18 mouse cellular contexts compared by ENCODE assay signal in the genomic region with DNA sequence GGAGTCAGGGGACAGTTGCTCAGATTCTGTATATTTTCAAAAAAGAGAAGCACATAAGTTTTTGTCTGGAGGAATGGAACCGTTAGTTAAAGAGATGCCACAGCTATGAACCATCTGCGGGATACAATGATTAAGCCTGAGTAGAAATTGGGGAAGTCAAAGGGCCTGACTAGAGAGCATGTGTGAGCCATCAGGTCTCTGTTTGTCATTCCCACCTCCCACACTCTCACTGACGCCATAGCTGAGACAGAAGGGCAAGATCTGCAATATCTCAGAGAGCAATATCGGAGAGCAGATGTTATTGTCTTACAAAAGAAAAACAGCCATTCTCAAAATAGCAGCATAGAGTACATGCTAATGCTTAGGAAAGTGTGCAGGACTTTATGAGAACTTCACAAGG.
DNase-seq lines count a peak whose midpoint lies in the region; ATAC-seq and TF ChIP-seq lines count a peak whose summit lies in the region.
"Had no signal": no experiment of that assay in that cellular context is flagged by ENCODE, and none has a peak within 500 bp of the region (broad histone marks: within the 10 kb centered on the region; RNA-seq: fewer than 3 reads in every experiment).

No protein-coding gene starts in this region.

- DNase-seq in CH12.LX (ENCODE audit: extremely low read depth) = peak; percentile 22
- peak; percentile 34 to 38 for DNase-seq in layer of hippocampus, postnatal 36 days
- DNase-seq in lung, postnatal 25 days (ENCODE audit: low spot score) = peak; percentile 40
- no peak for DNase-seq in heart, adult 9 months (ENCODE audit: low spot score in 2 of 2)
- no peak for DNase-seq in forebrain, postnatal 0 days
- DNase-seq in adrenal gland, postnatal 14 days = no peak
- DNase-seq: cerebellum, adult 9-11 months; gastrocnemius, postnatal 25 days; heart, postnatal 36 days; liver; liver, postnatal 0 days had no signal

- no peak for TF ChIP-seq EP300 in CH12.LX (IDR thresholded peaks at IDR 0.05; ENCODE audit: low read length)

- H3K27ac ChIP-seq in CH12.LX (ENCODE audit: insufficient read depth, low read depth) = no peak overlapping the region
- H3K27ac ChIP-seq in intestine, embryonic 15.5 days = no peak overlapping the region
- no peak overlapping the region for H3K27ac ChIP-seq in forebrain, postnatal 0 days (ENCODE audit: low read depth, low read length)
- H3K27ac ChIP-seq: embryonic facial prominence, embryonic 15.5 days; hindbrain, embryonic 15.5 days; midbrain, embryonic 12.5 days; neural tube, embryonic 15.5 days had no signal

- TF ChIP-seq POLR2A in CH12.LX (IDR thresholded peaks at IDR 0.05; ENCODE audit: low read depth, low read length) = no peak

- H3K4me2 ChIP-seq in CH12.LX (ENCODE audit: insufficient read depth, low read depth, poor library complexity, severe bottlenecking) = no peak overlapping the region
- no peak overlapping the region for H3K4me2 ChIP-seq in intestine, embryonic 15.5 days (replicated peaks)
- no peak overlapping the region for H3K4me2 ChIP-seq in forebrain, postnatal 0 days (ENCODE audit: low read depth)
- H3K4me2 ChIP-seq: embryonic facial prominence, embryonic 15.5 days; heart, embryonic 12.5 days; hindbrain, embryonic 15.5 days; midbrain, embryonic 12.5 days; neural tube, embryonic 15.5 days had no signal

- TF ChIP-seq CTCF in CH12.LX (conservative IDR thresholded peaks at IDR 0.05 in 1 of 2, IDR thresholded peaks at IDR 0.05 in 1 of 2; ENCODE audit: low read depth in 2 of 2, low read length in 2 of 2) = no peak
- no peak for TF ChIP-seq CTCF in forebrain, postnatal 0 days (IDR thresholded peaks at IDR 0.05; ENCODE audit: low read depth)

- no peak overlapping the region for H3K9ac ChIP-seq in CH12.LX (ENCODE audit: insufficient read depth, low read depth)
- H3K9ac ChIP-seq in intestine, embryonic 15.5 days = no peak overlapping the region
- no peak overlapping the region for H3K9ac ChIP-seq in forebrain, postnatal 0 days
- H3K9ac ChIP-seq: embryonic facial prominence, embryonic 15.5 days; heart, embryonic 12.5 days; hindbrain, embryonic 15.5 days; liver, postnatal 0 days; midbrain, embryonic 12.5 days; neural tube, embryonic 15.5 days had no signal

- no peaks in the 10 kb centered on the region for H3K9me3 ChIP-seq in CH12.LX (replicated peaks; ENCODE audit: low read length)
- no peaks in the 10 kb centered on the region for H3K9me3 ChIP-seq in intestine, embryonic 15.5 days
- H3K9me3 ChIP-seq in forebrain, postnatal 0 days (ENCODE audit: low read length) = no peaks in the 10 kb centered on the region
- H3K9me3 ChIP-seq: embryonic facial prominence, embryonic 15.5 days; G1E; heart, embryonic 12.5 days; hindbrain, embryonic 15.5 days; midbrain, embryonic 12.5 days; neural tube, embryonic 15.5 days had no signal

- peak; percentile 36 for ATAC-seq in intestine, embryonic 15.5 days
- no peak for ATAC-seq in forebrain, postnatal 0 days
- ATAC-seq: liver, postnatal 0 days had no signal

- WGBS in intestine, embryonic 15.5 days = 43% methylated on average over 4 of the region's 4 CpGs
- WGBS in forebrain, postnatal 0 days = 78% methylated on average over 4 of the region's 4 CpGs

- H3K4me3 ChIP-seq in CH12.LX (replicated peaks in 1 of 3; ENCODE audit: low read depth in 2 of 3, low read length in 2 of 3, poor library complexity in 1 of 3) = no peak overlapping the region
- no peak overlapping the region for H3K4me3 ChIP-seq in intestine, embryonic 15.5 days (replicated peaks)
- no peak overlapping the region for H3K4me3 ChIP-seq in forebrain, postnatal 0 days (ENCODE audit: low read depth, low read length)
- H3K4me3 ChIP-seq: embryonic facial prominence, embryonic 15.5 days; heart, embryonic 12.5 days; hindbrain, embryonic 15.5 days; midbrain, embryonic 12.5 days; neural tube, embryonic 15.5 days had no signal

- H3K4me1 ChIP-seq in CH12.LX (ENCODE audit: control insufficient read depth in 1 of 2, insufficient read depth in 2 of 2) = peaks cover 0 to 52% of the 10 kb centered on the region in 2 experiments; a peak in 2 of 4 replicates
- no peaks in the 10 kb centered on the region for H3K4me1 ChIP-seq in intestine, embryonic 15.5 days (replicated peaks)
- no peaks in the 10 kb centered on the region for H3K4me1 ChIP-seq in forebrain, postnatal 0 days (ENCODE audit: insufficient read depth)
- H3K4me1 ChIP-seq: embryonic facial prominence, embryonic 15.5 days; heart, embryonic 12.5 days; hindbrain, embryonic 15.5 days; midbrain, embryonic 12.5 days; neural tube, embryonic 15.5 days had no signal

- in situ Hi-C loops in CH12.LX (cut with MboI; ENCODE audit: low pct_ligation_motif_present, low pct_unique_long_range_greater_than_20kb, low sequenced_read_pairs) = no loop called here

- no peaks in the 10 kb centered on the region for H3K79me2 ChIP-seq in CH12.LX (replicated peaks; ENCODE audit: control insufficient read depth, extremely low read depth, insufficient read depth, poor library complexity, severe bottlenecking)

- dilution Hi-C loops in CH12.LX (cut with MboI; ENCODE audit: extremely low pct_ligation_motif_present, extremely low pct_unique_long_range_greater_than_20kb, low sequenced_read_pairs) = no loop called here

- TF ChIP-seq RAD21 in CH12.LX (IDR thresholded peaks at IDR 0.05; ENCODE audit: low read depth, low read length) = no peak

- no peaks in the 10 kb centered on the region for H3K27me3 ChIP-seq in CH12.LX (replicated peaks)
- H3K27me3 ChIP-seq in intestine, embryonic 15.5 days (replicated peaks) = no peaks in the 10 kb centered on the region
- H3K27me3 ChIP-seq in forebrain, postnatal 0 days (ENCODE audit: insufficient read depth, low read length) = no peaks in the 10 kb centered on the region
- H3K27me3 ChIP-seq: embryonic facial prominence, embryonic 15.5 days; heart, embryonic 12.5 days; hindbrain, embryonic 15.5 days; midbrain, embryonic 12.5 days; neural tube, embryonic 15.5 days had no signal

- no peaks in the 10 kb centered on the region for H3K36me3 ChIP-seq in CH12.LX (replicated peaks in 1 of 2; ENCODE audit: control insufficient read depth in 1 of 2, insufficient read depth in 1 of 2, low read length in 1 of 2)
- H3K36me3 ChIP-seq in intestine, embryonic 15.5 days = no peaks in the 10 kb centered on the region
- H3K36me3 ChIP-seq in forebrain, postnatal 0 days (ENCODE audit: insufficient read depth) = no peaks in the 10 kb centered on the region
- H3K36me3 ChIP-seq: embryonic facial prominence, embryonic 15.5 days; G1E; heart, embryonic 12.5 days; hindbrain, embryonic 15.5 days; midbrain, embryonic 12.5 days; neural tube, embryonic 15.5 days had no signal

TF ChIP-seq in CH12.LX, 34 proteins besides CTCF, POLR2A, EP300 and RAD21:
- no peak for TF ChIP-seq ZNF384 (IDR thresholded peaks at IDR 0.05; ENCODE audit: low read depth, low read length)

Comparison
In these comparisons a context has a peak if more than half of its experiments do, and no peak if none do; other contexts are left out.
1. DNase-seq: peak in CH12.LX (single experiment), layer of hippocampus, postnatal 36 days (2 of 2) and lung, postnatal 25 days (single experiment); none in heart, adult 9 months (0 of 2), forebrain, postnatal 0 days (single experiment) and adrenal gland, postnatal 14 days (single experiment).